Mouse (Mus musculus) midbrain, embryonic 12.5 days (tissue): ENCODE data around the gene Galnt15. TPM values are rescaled to one million over a fixed set of nuclear protein-coding genes. Genes with fewer than 3 reads are reported as not detected.

Source experiments
- ATAC-seq: fragments of 200-750 bp; cut with Nextera tagmentation; 2 replicates; pipeline ENCODE4 v1.8.0; 2017; ENCODE audit warnings: low read depth, moderate TSS enrichment, moderate library complexity; ENCODE audit not compliant: low FRiP score
- H3K27ac ChIP-seq: fragments of 300-500 bp; sonication (generic); replicated peaks from 2 replicates; pipeline ENCODE4 v1.5.1; 2016; ENCODE audit warnings: mild to moderate bottlenecking
- H3K27me3 ChIP-seq: fragments of 300-500 bp; sonication (generic); 2 replicates; pipeline ENCODE4 v1.6.1; 2016; ENCODE audit warnings: mild to moderate bottlenecking
- H3K36me3 ChIP-seq: fragments of 300-500 bp; sonication (generic); 2 replicates; pipeline ENCODE4 v1.6.1; 2016
- H3K4me1 ChIP-seq: fragments of 300-500 bp; sonication (generic); 2 replicates; pipeline ENCODE4 v1.6.1; 2016
- H3K4me2 ChIP-seq: fragments of 300-500 bp; sonication (generic); replicated peaks from 2 replicates; pipeline ENCODE4 v1.6.1; 2016; ENCODE audit warnings: mild to moderate bottlenecking, moderate library complexity
- H3K4me3 ChIP-seq: fragments of 300-500 bp; sonication (generic); 2 replicates; pipeline ENCODE4 v1.5.1; 2016; ENCODE audit warnings: mild to moderate bottlenecking
- H3K9ac ChIP-seq: fragments of 300-500 bp; sonication (generic); replicated peaks from 2 replicates; pipeline ENCODE4 v1.6.1; 2016; ENCODE audit warnings: mild to moderate bottlenecking, moderate library complexity
- H3K9me3 ChIP-seq: fragments of 300-500 bp; sonication (generic); 2 replicates; pipeline ENCODE4 v1.6.1; 2016; ENCODE audit warnings: mild to moderate bottlenecking
- WGBS: fragments of 180-500 bp; shearing (Covaris S2); methylation state at CpG from one replicate; pipeline ENCODE4 v1.1.7; 2016; 5-methylcytosine and 5-hydroxymethylcytosine counted together
- polyA plus RNA-seq: library from polyadenylated mRNA; unstranded; fragments of >200 nt; fragmentation: Nextera tagmentation; extraction: Ambion mirVana; gene quantifications from 2 replicates; pipeline ENCODE4 v1.2.1, GENCODE M21; 2016

Galnt15 gene
- polyA plus RNA-seq, 1 experiment from 2014 or later, result 0.09 TPM

GRCm38 (mm10) chr14:32016921-32017320, 11.9 kb upstream of the Galnt15 start:
- H3K27me3 ChIP-seq, result no peaks in the 10 kb centered on the region
- H3K4me1 ChIP-seq, result peaks cover 15% of the 10 kb centered on the region
- no peak overlapping the region for H3K9ac ChIP-seq
- peak; percentile 87 for ATAC-seq
- 3% methylated on average over 7 of the region's 7 CpGs for WGBS
- no peak overlapping the region for H3K4me3 ChIP-seq
- peak overlapping the region; percentile 27 for H3K4me2 ChIP-seq
- peak overlapping the region; percentile 86 for H3K27ac ChIP-seq
- H3K9me3 ChIP-seq, result no peaks in the 10 kb centered on the region
- H3K36me3 ChIP-seq, result no peaks in the 10 kb centered on the region

GRCm38 (mm10) chr14:32017448-32017847, 11.3 kb upstream of the Galnt15 start:
- H3K4me2 ChIP-seq, result peak overlapping the region; percentile 27
- H3K27ac ChIP-seq, result peak overlapping the region; percentile 86

DNA sequence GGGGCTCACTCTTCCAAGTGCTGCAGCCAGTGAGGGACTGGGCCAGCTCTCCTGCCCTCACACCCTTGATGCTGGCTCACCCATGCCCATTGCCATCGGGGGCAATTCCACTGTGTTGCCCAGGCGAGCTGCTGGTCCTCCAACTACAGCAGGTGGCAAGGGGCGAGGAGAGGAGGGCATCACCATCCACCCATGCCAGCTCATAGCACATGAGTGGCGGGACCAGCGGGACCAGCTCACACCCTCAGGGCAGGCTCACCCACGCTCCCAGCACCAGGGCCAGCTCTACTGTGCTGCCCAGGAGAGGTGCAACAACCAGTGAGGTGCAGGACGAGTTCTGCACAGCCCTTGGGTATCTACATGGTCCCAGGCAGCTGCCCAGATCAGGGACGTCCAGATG, 9.7 kb upstream of the Galnt15 start:
- H3K4me1 ChIP-seq, result peaks cover 15% of the 10 kb centered on the region
- H3K4me2 ChIP-seq, result no peak overlapping the region
- no peaks in the 10 kb centered on the region for H3K27me3 ChIP-seq
- WGBS, result 91% methylated on average over 8 of the region's 8 CpGs
- no peak overlapping the region for H3K9ac ChIP-seq
- H3K9me3 ChIP-seq, result no peaks in the 10 kb centered on the region
- no peak overlapping the region for H3K4me3 ChIP-seq
- H3K27ac ChIP-seq, result no peak overlapping the region
- ATAC-seq, result no peak
- H3K36me3 ChIP-seq, result no peaks in the 10 kb centered on the region

More at GRCm38 (mm10) chr14:32017448-32017847, 11.3 kb upstream of the Galnt15 start:
- H3K9me3 ChIP-seq, result no peaks in the 10 kb centered on the region
- peaks cover 15% of the 10 kb centered on the region for H3K4me1 ChIP-seq
- H3K27me3 ChIP-seq, result no peaks in the 10 kb centered on the region
- H3K36me3 ChIP-seq, result no peaks in the 10 kb centered on the region
- no peak overlapping the region for H3K9ac ChIP-seq
- no peak overlapping the region for H3K4me3 ChIP-seq
- WGBS, result 56% methylated on average over 2 of the region's 2 CpGs
- peak; percentile 55; the same call in 1 of the 2 replicates for ATAC-seq

DNA sequence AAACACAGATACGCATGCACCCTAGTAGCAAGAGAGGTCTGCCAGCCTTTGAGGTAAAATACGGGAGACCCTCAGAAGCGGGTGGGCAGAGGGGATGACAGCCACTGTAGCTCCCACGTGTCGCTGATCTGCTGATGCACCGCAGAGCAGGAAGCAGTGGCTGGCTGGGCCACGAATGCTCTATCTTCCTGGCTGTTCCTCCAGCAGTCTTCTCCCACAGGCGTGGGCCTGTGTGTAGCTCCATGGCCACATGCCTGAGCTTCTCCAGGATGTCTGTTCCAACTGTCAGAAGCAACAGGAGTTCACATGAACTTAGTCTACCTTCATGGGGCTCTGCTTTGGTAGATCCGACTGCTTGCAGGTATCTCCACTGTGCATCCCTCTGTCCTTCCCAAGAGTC, 6.8 kb upstream of the Galnt15 start:
- Histone ChIP-seq H3K4me2 (no peak overlapping the region), H3K36me3 (no peaks in the 10 kb centered on the region), H3K4me1 (peaks cover 4% of the 10 kb centered on the region), H3K4me3 (no peak overlapping the region), H3K9me3 (no peaks in the 10 kb centered on the region), H3K27me3 (no peaks in the 10 kb centered on the region), H3K27ac (no peak overlapping the region), H3K9ac (no peak overlapping the region)
- 63% methylated on average over 9 of the region's 9 CpGs for WGBS
- ATAC-seq, result no peak

DNA sequence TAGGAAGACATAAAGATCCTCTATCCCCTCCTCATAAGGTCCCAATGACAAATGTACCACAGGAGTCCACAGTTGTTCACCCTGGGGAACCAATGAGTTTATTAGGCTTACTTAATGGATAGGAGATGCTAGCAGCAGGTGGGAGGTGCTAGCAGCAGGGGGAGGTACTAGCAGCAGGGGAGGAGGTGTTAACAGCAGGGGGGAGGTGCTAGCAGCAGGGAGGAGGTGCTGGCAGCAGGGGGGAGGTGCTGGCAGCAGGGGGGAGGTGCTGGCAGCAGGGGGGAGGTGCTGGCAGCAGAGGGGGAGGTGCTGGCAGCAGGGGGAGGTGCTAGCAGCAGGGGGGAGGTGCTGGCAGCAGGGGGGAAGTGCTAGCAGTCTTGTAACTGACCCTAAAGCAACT, 6.3 kb upstream of the Galnt15 start:
- no peaks in the 10 kb centered on the region for H3K36me3 ChIP-seq
- no peak overlapping the region for H3K4me2 ChIP-seq

GRCm38 (mm10) chr14:32023891-32024290, 4.9 kb upstream of the Galnt15 start:
- Histone ChIP-seq H3K27ac (no peak overlapping the region), H3K27me3 (0 out of 2 replicates have a peak, but pooled peaks cover 6% of the 10 kb centered on the region), H3K36me3 (no peaks in the 10 kb centered on the region), H3K4me3 (no peak overlapping the region), H3K4me1 (peaks cover 10% of the 10 kb centered on the region), H3K9ac (no peak overlapping the region), H3K4me2 (no peak overlapping the region), H3K9me3 (no peaks in the 10 kb centered on the region)
- WGBS, result 86% methylated on average over 4 of the region's 4 CpGs
- no peak for ATAC-seq

More for the DNA sequence above, 6.3 kb upstream of the Galnt15 start:
- Histone ChIP-seq H3K4me3 (no peak overlapping the region), H3K9me3 (no peaks in the 10 kb centered on the region), H3K4me1 (no peaks in the 10 kb centered on the region), H3K27ac (no peak overlapping the region), H3K27me3 (no peaks in the 10 kb centered on the region), H3K9ac (no peak overlapping the region)
- no peak for ATAC-seq

DNA sequence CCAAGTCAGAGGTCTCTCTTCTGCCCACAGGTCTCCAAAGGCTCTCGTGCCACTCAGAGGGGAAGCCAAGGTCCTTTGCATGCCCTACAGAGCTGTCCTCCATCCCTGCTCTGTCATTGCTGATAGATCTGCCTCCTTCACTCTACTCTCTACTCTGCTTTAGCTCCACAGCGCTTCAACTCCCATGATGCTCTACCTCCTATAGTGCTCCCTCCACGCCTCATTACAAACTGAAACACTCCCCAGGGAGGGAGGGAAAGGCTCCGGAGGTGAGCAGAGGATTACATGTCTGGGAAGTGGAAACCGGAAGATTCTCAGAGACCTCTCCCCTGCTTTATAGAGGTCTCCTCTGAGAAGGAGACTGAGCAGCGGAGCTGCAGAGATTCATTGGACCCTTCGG, 1.6 kb upstream of the Galnt15 start:
- 57% methylated on average over 7 of the region's 7 CpGs for WGBS
- H3K27ac ChIP-seq, result no peak overlapping the region
- H3K4me2 ChIP-seq, result no peak overlapping the region
- H3K9ac ChIP-seq, result no peak overlapping the region
- no peak overlapping the region for H3K4me3 ChIP-seq
- H3K27me3 ChIP-seq, result peaks cover 7% of the 10 kb centered on the region; the same call in 1 of the 2 replicates
- H3K36me3 ChIP-seq, result no peaks in the 10 kb centered on the region
- no peaks in the 10 kb centered on the region for H3K9me3 ChIP-seq
- no peak for ATAC-seq
- H3K4me1 ChIP-seq, result peaks cover 14% of the 10 kb centered on the region

DNA sequence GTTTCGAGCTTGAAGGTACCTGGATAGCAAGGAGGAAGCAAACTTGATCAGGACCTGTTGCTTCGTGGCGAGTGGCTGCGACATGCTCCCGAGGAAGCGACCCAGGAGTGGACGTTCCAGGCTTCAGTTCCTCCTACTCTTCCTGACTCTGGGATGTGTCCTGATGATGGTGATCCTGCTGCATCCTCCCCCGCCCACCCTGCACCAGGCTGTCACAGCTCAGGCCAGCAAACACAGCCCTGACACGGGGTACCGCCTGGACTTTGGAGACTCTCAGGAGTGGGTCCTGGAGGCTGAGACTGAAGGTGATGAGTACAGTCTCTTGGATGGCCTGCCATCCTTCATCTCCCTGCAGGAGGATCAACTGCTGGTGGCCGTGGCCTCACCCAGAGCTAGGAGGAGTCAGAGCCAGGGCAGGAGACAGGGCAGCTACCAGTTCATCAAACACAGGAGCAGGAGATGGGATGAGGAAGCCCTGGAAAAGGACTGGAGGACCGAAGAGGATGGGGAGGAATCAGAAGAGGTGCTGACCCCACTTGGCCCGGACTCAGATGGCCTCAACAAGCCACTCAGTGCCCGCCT, 713 bp downstream of the Galnt15 start:
- 72% methylated on average over 14 of the region's 14 CpGs for WGBS
- Histone ChIP-seq H3K36me3 (no peaks in the 10 kb centered on the region), H3K9ac (no peak overlapping the region), H3K27ac (no peak overlapping the region), H3K27me3 (peaks cover 7% of the 10 kb centered on the region; the same call in 1 of the 2 replicates), H3K4me1 (peaks cover 14% of the 10 kb centered on the region), H3K4me3 (no peak overlapping the region), H3K4me2 (no peak overlapping the region), H3K9me3 (no peaks in the 10 kb centered on the region)
- ATAC-seq, result no peak

- Histone ChIP-seq H3K9me3 (no peaks in the 10 kb centered on the region), H3K4me3 (no peak overlapping the region), H3K27ac (no peak overlapping the region), H3K4me1 (peaks cover 14% of the 10 kb centered on the region), H3K36me3 (no peaks in the 10 kb centered on the region), H3K27me3 (peaks cover 7% of the 10 kb centered on the region; the same call in 1 of the 2 replicates), H3K4me2 (no peak overlapping the region), H3K9ac (no peak overlapping the region)
- no peak for ATAC-seq
- whole genome bisulfite sequencing, result 73% methylated on average over 5 of the region's 5 CpGs
These were observed 1.3 kb downstream of the Galnt15 start for GRCm38 (mm10) chr14:32030073-32030472.

DNA sequence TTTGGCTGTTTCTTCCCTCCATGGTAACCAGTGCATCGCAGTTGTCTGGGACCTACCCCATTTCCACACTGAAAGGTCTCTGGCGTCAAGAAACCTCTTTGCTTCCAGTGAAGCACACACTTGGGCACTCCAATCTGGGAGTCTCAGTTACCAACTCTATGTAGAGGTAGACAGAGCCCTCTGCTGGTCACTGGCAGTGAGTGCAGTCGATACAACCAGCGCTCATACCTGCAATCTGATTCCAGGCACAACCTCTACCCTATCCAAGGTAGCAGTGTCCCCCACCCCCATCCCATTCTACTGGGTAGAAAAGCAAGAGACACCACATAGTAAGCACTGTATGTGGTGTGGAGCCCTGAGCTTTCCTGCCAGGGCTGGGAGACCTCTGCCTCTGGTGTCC, 3.7 kb downstream of the Galnt15 start:
- Histone ChIP-seq H3K4me3 (no peak overlapping the region), H3K9me3 (no peaks in the 10 kb centered on the region), H3K27me3 (peaks cover 7% of the 10 kb centered on the region; the same call in 1 of the 2 replicates), H3K36me3 (no peaks in the 10 kb centered on the region), H3K27ac (no peak overlapping the region), H3K4me2 (no peak overlapping the region), H3K4me1 (peaks cover 14% of the 10 kb centered on the region), H3K9ac (no peak overlapping the region)
- ATAC-seq, result peak; percentile 38; the same call in 1 of the 2 replicates
- 6% methylated on average over 4 of the region's 4 CpGs for WGBS

GRCm38 (mm10) chr14:32036482-32036881, 7.7 kb downstream of the Galnt15 start:
- no peak overlapping the region for H3K4me2 ChIP-seq
- no peaks in the 10 kb centered on the region for H3K4me1 ChIP-seq
- H3K4me3 ChIP-seq, result no peak overlapping the region
- H3K36me3 ChIP-seq, result no peaks in the 10 kb centered on the region
- H3K9ac ChIP-seq, result no peak overlapping the region
- no peaks in the 10 kb centered on the region for H3K27me3 ChIP-seq
- no peak overlapping the region for H3K27ac ChIP-seq
- no peaks in the 10 kb centered on the region for H3K9me3 ChIP-seq
- WGBS, result 83% methylated on average over 5 of the region's 5 CpGs
- ATAC-seq, result no peak

DNA sequence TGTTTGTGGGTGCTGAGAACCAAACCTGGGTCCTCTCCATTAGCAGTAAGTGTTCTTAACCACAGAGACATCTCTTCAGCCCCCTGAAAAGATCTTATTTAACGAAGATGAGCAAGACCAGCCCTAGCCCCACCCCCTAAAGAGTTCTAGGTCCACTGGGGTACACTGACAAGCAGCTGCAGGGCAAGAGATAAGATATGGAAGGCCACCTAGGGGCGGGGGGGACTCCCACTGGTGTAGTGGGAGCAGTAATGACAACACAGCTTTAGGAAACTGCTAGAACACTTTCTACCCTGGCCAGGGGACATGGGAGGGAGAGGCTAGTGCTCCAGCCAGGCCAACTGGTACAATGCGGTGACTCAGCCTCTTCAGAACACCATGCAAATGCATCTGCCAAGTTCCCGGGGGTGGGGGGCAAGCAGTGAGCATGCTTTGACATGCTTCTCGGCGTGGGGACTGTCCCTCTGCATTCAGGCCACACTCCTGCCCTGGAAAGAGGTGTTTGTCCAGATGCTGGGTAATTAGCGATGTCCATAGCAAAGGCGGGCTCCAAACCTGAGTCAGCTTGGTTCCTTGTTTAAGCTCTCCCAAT, 9.0 kb downstream of the Galnt15 start:
- Histone ChIP-seq H3K9me3 (no peaks in the 10 kb centered on the region), H3K27me3 (no peaks in the 10 kb centered on the region), H3K36me3 (no peaks in the 10 kb centered on the region), H3K27ac (no peak overlapping the region), H3K4me1 (no peaks in the 10 kb centered on the region), H3K9ac (no peak overlapping the region), H3K4me2 (no peak overlapping the region), H3K4me3 (no peak overlapping the region)
- 85% methylated on average over 8 of the region's 8 CpGs for WGBS
- no peak for ATAC-seq
